ENCODE assay signal across 5 mouse cellular contexts in genomic region chr8:48180146-48180545, GRCm38 (mm10).
DNase-seq lines count a peak whose midpoint lies in the region; ATAC-seq and TF ChIP-seq lines count a peak whose summit lies in the region.
"Not testable (repeated sequence)": the region's sequence is repeated elsewhere in the genome, so short reads cannot be mapped to it uniquely, and the experiment has no call there.

No protein-coding gene starts in this region.

- TF ChIP-seq EP300 in ES-Bruce4 (IDR thresholded peaks at IDR 0.05; ENCODE audit: insufficient read depth, low read depth, low read length) = not testable (repeated sequence)

- DNase-seq in ES-E14 (ENCODE audit: low read depth, low spot score) = not testable (repeated sequence)
- peak; percentile 56 for DNase-seq in R1 (ENCODE audit: low read depth, low spot score)
- peak; percentile 67 for DNase-seq in heart, adult 11 months

- H3K36me3 ChIP-seq in ES-Bruce4 (ENCODE audit: control insufficient read depth, insufficient read depth, low read length, poor library complexity, severe bottlenecking); ES-E14 (ENCODE audit: control insufficient read depth, insufficient read depth, low read length, poor library complexity, severe bottlenecking); forebrain, embryonic 13.5 days (ENCODE audit: poor library complexity, severe bottlenecking): not testable (repeated sequence)

- H3K27ac ChIP-seq in ES-Bruce4 (ENCODE audit: insufficient read depth, low read length) (peak overlapping the region; percentile 49), ES-E14 (ENCODE audit: insufficient read depth, low read depth, low read length, poor library complexity, severe bottlenecking) (peak overlapping the region; percentile 96; the same call in 1 of the 2 replicates)
- H3K27ac ChIP-seq in forebrain, embryonic 13.5 days = 0 out of 2 replicates have a peak overlapping the region, but pooled peaks have one; percentile 72

- H3K4me1 ChIP-seq in ES-Bruce4 (ENCODE audit: control insufficient read depth, insufficient read depth, low read length); ES-E14 (ENCODE audit: control insufficient read depth in 2 of 2, insufficient read depth in 2 of 2, low read length in 2 of 2, poor library complexity in 1 of 2): not testable (repeated sequence)
- H3K4me1 ChIP-seq in forebrain, embryonic 13.5 days = peaks cover 19% of the 10 kb centered on the region

- peaks cover 78% of the 10 kb centered on the region for H3K9me3 ChIP-seq in ES-Bruce4 (replicated peaks; ENCODE audit: control insufficient read depth, insufficient read depth, low read length, poor library complexity, severe bottlenecking)
- not testable (repeated sequence) for H3K9me3 ChIP-seq in ES-E14 (ENCODE audit: control insufficient read depth, insufficient read depth, low read depth, low read length)
- peaks cover 11% of the 10 kb centered on the region; the same call in 1 of the 2 replicates for H3K9me3 ChIP-seq in forebrain, embryonic 13.5 days (replicated peaks)

- not testable (repeated sequence) for H3K27me3 ChIP-seq in ES-Bruce4 (ENCODE audit: control insufficient read depth, insufficient read depth, low read length, poor library complexity, severe bottlenecking); forebrain, embryonic 13.5 days

- TF ChIP-seq POLR2A in ES-Bruce4 (IDR thresholded peaks at IDR 0.05; ENCODE audit: insufficient read depth, low read length) = not testable (repeated sequence)

- H3K4me2 ChIP-seq in forebrain, embryonic 13.5 days = not testable (repeated sequence)

- H3K9ac ChIP-seq in ES-Bruce4 (ENCODE audit: low read depth, poor library complexity, severe bottlenecking); ES-E14 (ENCODE audit: insufficient read depth, low read depth, low read length, poor library complexity, severe bottlenecking); forebrain, embryonic 13.5 days: not testable (repeated sequence)

- ATAC-seq in forebrain, embryonic 13.5 days = not testable (repeated sequence)

- TF ChIP-seq CTCF in ES-Bruce4 (IDR thresholded peaks at IDR 0.05; ENCODE audit: low read depth, low read length) = not testable (repeated sequence)

- in situ Hi-C loops in ES-E14 (cut with MboI; ENCODE audit: low sequenced_read_pairs in 2 of 2, unreplicated experiment in 2 of 2) = not testable (repeated sequence)

- 96% methylated on average over 9 of the region's 9 CpGs for WGBS in forebrain, embryonic 13.5 days

- not testable (repeated sequence) for H3K4me3 ChIP-seq in ES-Bruce4 (ENCODE audit: low read depth, low read length); ES-E14 (ENCODE audit: insufficient read depth in 1 of 2, low read depth in 1 of 2, low read length in 2 of 2, poor library complexity in 1 of 2, severe bottlenecking in 1 of 2); forebrain, embryonic 13.5 days
